Mouse (Mus musculus) CH12.LX (cell line): ENCODE data around the gene Fgfr1op.

Experiments
- CTCF ChIP-seq, 2 experiments: IDR thresholded peaks in 1 of 2; conservative IDR thresholded peaks in 1 of 2; 2 replicates each; pipeline ENCODE4 v1.5.1; 2011 to 2012; ENCODE audit warnings: low read depth in 2 of 2, low read length in 2 of 2, improper control_type of control experiment in 1 of 2, inconsistent platforms in 1 of 2, mild to moderate bottlenecking in 1 of 2, moderate library complexity in 1 of 2
- EP300 ChIP-seq: IDR thresholded peaks from 2 replicates; pipeline ENCODE4 v1.6.1; 2011; ENCODE audit warnings: low read length, improper control_type of control experiment
- ETS1 ChIP-seq: conservative IDR thresholded peaks from 2 replicates; pipeline ENCODE4 v1.6.1; 2012; ENCODE audit warnings: low read depth, mild to moderate bottlenecking, inconsistent platforms, low read length, improper control_type of control experiment, moderate library complexity
- MYC ChIP-seq: IDR thresholded peaks from 2 replicates; pipeline ENCODE4 v1.6.1; 2011; ENCODE audit warnings: low read depth, mild to moderate bottlenecking, improper control_type of control experiment, low read length
- POLR2A ChIP-seq: IDR thresholded peaks from 2 replicates; pipeline ENCODE4 v1.6.1; 2011; ENCODE audit warnings: low read depth, mild to moderate bottlenecking, improper control_type of control experiment, low read length

- TF ChIP-seq EP300 (peak; percentile 82), CTCF (conservative IDR thresholded peaks at IDR 0.05 in 1 of 2, IDR thresholded peaks at IDR 0.05 in 1 of 2; ENCODE audit: low read depth in 2 of 2, low read length in 2 of 2) (no peak), ETS1 (peak; percentile 82), POLR2A (no peak), MYC (no peak)
These were observed 72.9 kb downstream of the Fgfr1op start for GRCm38 (mm10) chr17:8238012-8238710.
